Mouse (Mus musculus): ENCODE measurements around the gene Sorcs3. TPM values are rescaled to one million over a fixed set of nuclear protein-coding genes. Genes with fewer than 3 reads are reported as not detected.

Sorcs3 gene
- polyA plus RNA-seq, 1 experiment from 2014 or later: 18.3 TPM

DNA sequence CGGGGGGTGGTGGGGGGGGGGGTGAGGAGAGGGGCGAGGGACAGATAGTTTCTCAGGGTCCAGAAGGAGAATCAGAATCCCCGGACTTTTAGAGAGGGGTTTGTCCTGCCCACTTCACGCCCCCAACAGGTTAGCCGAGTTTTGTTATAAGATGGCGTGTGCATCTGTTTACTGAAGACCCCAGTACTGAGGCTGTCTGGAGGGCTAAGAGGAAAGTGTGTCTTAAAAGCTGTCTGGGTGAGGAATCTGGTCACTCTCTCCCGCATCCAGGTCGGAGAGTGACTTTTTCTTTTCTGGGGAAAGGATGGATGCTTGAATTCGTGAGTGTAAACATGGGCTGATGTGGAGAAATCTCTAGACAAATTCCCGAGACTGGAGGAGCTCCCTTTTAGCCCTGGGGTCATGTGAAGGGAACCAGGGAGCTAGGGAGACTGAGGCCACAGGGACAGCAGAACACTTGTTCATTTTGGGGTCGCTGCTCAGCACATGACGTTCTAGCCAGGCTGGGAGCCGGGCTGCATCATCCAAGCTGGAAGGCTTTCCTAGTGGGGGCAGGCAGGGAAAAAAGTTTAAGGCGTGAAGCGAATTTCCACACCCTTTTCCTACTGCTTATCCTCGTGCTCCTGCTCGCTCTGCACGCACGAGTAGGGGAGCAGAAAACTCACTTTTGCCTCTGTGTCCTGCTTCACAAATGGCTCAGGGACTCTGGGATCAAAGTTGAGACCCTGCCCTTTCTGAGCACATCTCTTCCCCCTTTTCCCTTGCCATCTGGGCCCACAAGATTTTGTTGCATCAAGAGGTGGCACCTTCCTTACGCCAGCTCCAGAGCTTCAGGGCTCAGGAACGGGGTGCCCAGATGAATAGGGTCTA lies 1.3 kb downstream of the Sorcs3 start:
- Histone ChIP-seq H3K27me3 (ENCODE audit: control insufficient read depth, insufficient read depth, low read depth, low read length) (peaks cover 7% of the 10 kb centered on the region; the same call in 1 of the 2 replicates), H3K27ac (ENCODE audit: low read length) (peak overlapping the region; percentile 79), H3K9ac (ENCODE audit: low read depth, low read length) (peak overlapping the region; percentile 80), H3K9me3 (replicated peaks; ENCODE audit: control insufficient read depth, low read length, poor library complexity, severe bottlenecking) (peaks cover 2% of the 10 kb centered on the region; the same call in 1 of the 2 replicates), H3K4me3 (ENCODE audit: low read depth, low read length) (peak overlapping the region; percentile 61), H3K36me3 (ENCODE audit: control insufficient read depth, insufficient read depth, low read length) (no peaks in the 10 kb centered on the region), H3K4me2 (ENCODE audit: low read length) (peak overlapping the region; percentile 74), H3K4me1 (ENCODE audit: control insufficient read depth, insufficient read depth, low read length) (peaks cover 30% of the 10 kb centered on the region)
- WGBS: 2% methylated on average over 21 of the region's 21 CpGs
- no peak for ATAC-seq

DNA sequence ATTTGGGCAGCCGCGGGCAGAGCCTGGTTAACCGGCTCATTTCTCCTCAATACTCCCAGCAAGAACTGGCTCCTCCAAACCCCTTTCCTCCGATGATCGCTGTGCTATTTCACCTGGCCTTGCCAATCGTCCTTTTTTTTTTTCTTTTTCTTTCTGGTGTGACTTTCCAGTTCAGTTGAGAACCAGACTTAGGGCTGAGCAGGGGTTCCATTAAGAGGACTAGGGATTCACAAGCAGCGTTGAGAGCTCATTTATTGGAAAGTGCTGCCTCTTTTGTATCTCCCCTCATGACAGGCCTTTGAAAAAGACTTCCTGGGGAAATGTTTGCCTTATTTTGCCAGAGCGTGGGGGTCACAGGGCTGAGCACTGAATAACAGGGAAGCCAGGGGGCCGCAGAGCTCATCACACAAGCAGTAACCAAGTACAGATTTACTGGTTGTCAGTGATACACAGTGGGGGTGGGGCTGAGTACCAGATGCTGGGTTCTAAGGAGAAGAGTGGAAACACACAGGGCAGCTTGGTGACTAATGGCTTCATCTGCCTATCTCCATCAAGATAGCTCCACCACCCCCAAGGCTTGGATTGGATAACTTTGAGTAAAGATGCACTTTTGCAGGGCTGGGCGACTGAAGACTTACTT lies 2.0 kb downstream of the Sorcs3 start:
- Histone ChIP-seq H3K4me1 (ENCODE audit: control insufficient read depth, insufficient read depth, low read length) (peaks cover 30% of the 10 kb centered on the region), H3K9ac (ENCODE audit: low read depth, low read length) (peak overlapping the region; percentile 80), H3K9me3 (replicated peaks; ENCODE audit: control insufficient read depth, low read length, poor library complexity, severe bottlenecking) (peaks cover 3% of the 10 kb centered on the region; the same call in 1 of the 2 replicates), H3K27me3 (ENCODE audit: control insufficient read depth, insufficient read depth, low read depth, low read length) (peaks cover 7% of the 10 kb centered on the region; the same call in 1 of the 2 replicates), H3K36me3 (ENCODE audit: control insufficient read depth, insufficient read depth, low read length) (no peaks in the 10 kb centered on the region), H3K27ac (ENCODE audit: low read length) (peak overlapping the region; percentile 79), H3K4me2 (ENCODE audit: low read length) (peak overlapping the region; percentile 74), H3K4me3 (ENCODE audit: low read depth, low read length) (peak overlapping the region; percentile 61)
- 4% methylated on average over 10 of the region's 10 CpGs for WGBS
- ATAC-seq: no peak

GRCm38 (mm10) chr19:48215379-48215778 lies 9.6 kb downstream of the Sorcs3 start:
- Histone ChIP-seq H3K4me1 (ENCODE audit: control insufficient read depth, insufficient read depth, low read length) (peaks cover 3% of the 10 kb centered on the region; the same call in 1 of the 2 replicates), H3K36me3 (ENCODE audit: control insufficient read depth, insufficient read depth, low read length) (no peaks in the 10 kb centered on the region), H3K4me2 (ENCODE audit: low read length) (no peak overlapping the region), H3K4me3 (ENCODE audit: low read depth, low read length) (no peak overlapping the region), H3K27ac (ENCODE audit: low read length) (no peak overlapping the region), H3K9ac (ENCODE audit: low read depth, low read length) (no peak overlapping the region), H3K27me3 (ENCODE audit: control insufficient read depth, insufficient read depth, low read depth, low read length) (no peaks in the 10 kb centered on the region), H3K9me3 (replicated peaks; ENCODE audit: control insufficient read depth, low read length, poor library complexity, severe bottlenecking) (peaks cover 3% of the 10 kb centered on the region; the same call in 1 of the 2 replicates)
- no peak for ATAC-seq

- Histone ChIP-seq H3K9me3 (replicated peaks; ENCODE audit: control insufficient read depth, low read length, poor library complexity, severe bottlenecking) (no peaks in the 10 kb centered on the region), H3K4me2 (ENCODE audit: low read length) (peak overlapping the region; percentile 6), H3K9ac (ENCODE audit: low read depth, low read length) (no peak overlapping the region), H3K4me1 (ENCODE audit: control insufficient read depth, insufficient read depth, low read length) (peaks cover 18% of the 10 kb centered on the region), H3K36me3 (ENCODE audit: control insufficient read depth, insufficient read depth, low read length) (no peaks in the 10 kb centered on the region), H3K4me3 (ENCODE audit: low read depth, low read length) (no peak overlapping the region), H3K27me3 (ENCODE audit: control insufficient read depth, insufficient read depth, low read depth, low read length) (no peaks in the 10 kb centered on the region), H3K27ac (ENCODE audit: low read length) (no peak overlapping the region)
- 14% methylated on average over 13 of the region's 13 CpGs for WGBS
- ATAC-seq: peak; percentile 73; the same call in 1 of the 2 replicates
Observed at GRCm38 (mm10) chr19:48237786-48238372, 32.1 kb downstream of the Sorcs3 start.

- peaks cover 18% of the 10 kb centered on the region for H3K4me1 ChIP-seq (ENCODE audit: control insufficient read depth, insufficient read depth, low read length)
- H3K27me3 ChIP-seq (ENCODE audit: control insufficient read depth, insufficient read depth, low read depth, low read length): no peaks in the 10 kb centered on the region
- H3K4me3 ChIP-seq (ENCODE audit: low read depth, low read length): no peak overlapping the region
- WGBS: 39% methylated on average over 9 of the region's 9 CpGs
- peak; percentile 66; the same call in 1 of the 2 replicates for ATAC-seq
- H3K4me2 ChIP-seq (ENCODE audit: low read length): peak overlapping the region; percentile 6
- H3K27ac ChIP-seq (ENCODE audit: low read length): no peak overlapping the region
- no peaks in the 10 kb centered on the region for H3K36me3 ChIP-seq (ENCODE audit: control insufficient read depth, insufficient read depth, low read length)
- H3K9me3 ChIP-seq (replicated peaks; ENCODE audit: control insufficient read depth, low read length, poor library complexity, severe bottlenecking): no peaks in the 10 kb centered on the region
- no peak overlapping the region for H3K9ac ChIP-seq (ENCODE audit: low read depth, low read length)
Observed at GRCm38 (mm10) chr19:48238391-48238790, 32.6 kb downstream of the Sorcs3 start.

GRCm38 (mm10) chr19:48240960-48241359 lies 35.1 kb downstream of the Sorcs3 start:
- Histone ChIP-seq H3K4me3 (ENCODE audit: low read depth, low read length) (no peak overlapping the region), H3K27me3 (ENCODE audit: control insufficient read depth, insufficient read depth, low read depth, low read length) (no peaks in the 10 kb centered on the region), H3K9me3 (replicated peaks; ENCODE audit: control insufficient read depth, low read length, poor library complexity, severe bottlenecking) (no peaks in the 10 kb centered on the region), H3K9ac (ENCODE audit: low read depth, low read length) (no peak overlapping the region), H3K36me3 (ENCODE audit: control insufficient read depth, insufficient read depth, low read length) (no peaks in the 10 kb centered on the region), H3K4me1 (ENCODE audit: control insufficient read depth, insufficient read depth, low read length) (peaks cover 18% of the 10 kb centered on the region), H3K27ac (ENCODE audit: low read length) (no peak overlapping the region), H3K4me2 (ENCODE audit: low read length) (no peak overlapping the region)
- 20% methylated on average over 2 of the region's 2 CpGs for WGBS
- ATAC-seq: no peak

DNA sequence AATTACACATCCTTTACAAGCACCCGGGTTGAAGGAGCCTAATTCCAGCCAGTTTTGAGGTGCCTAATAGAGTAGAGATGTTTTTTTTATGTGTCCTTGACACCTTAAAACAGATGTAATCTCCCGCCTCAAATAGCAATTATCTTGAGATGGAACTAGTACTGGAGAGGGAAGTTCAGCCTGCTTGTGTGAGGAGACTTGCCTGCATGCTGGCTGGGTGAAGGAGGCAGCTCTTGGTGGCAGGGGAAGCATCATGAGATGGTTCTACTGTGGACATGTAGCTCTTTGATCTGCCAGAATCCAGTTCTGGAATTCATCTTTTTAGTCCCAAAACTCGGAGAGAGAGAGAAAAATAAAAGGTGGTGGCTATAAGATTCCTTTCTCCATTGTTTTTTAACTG lies 38.2 kb downstream of the Sorcs3 start:
- no peaks in the 10 kb centered on the region for H3K36me3 ChIP-seq (ENCODE audit: control insufficient read depth, insufficient read depth, low read length)
- peaks cover 9% of the 10 kb centered on the region for H3K4me1 ChIP-seq (ENCODE audit: control insufficient read depth, insufficient read depth, low read length)
- no peak overlapping the region for H3K9ac ChIP-seq (ENCODE audit: low read depth, low read length)
- no peaks in the 10 kb centered on the region for H3K9me3 ChIP-seq (replicated peaks; ENCODE audit: control insufficient read depth, low read length, poor library complexity, severe bottlenecking)
- no peak overlapping the region for H3K4me2 ChIP-seq (ENCODE audit: low read length)
- no peak overlapping the region for H3K27ac ChIP-seq (ENCODE audit: low read length)
- ATAC-seq: no peak
- H3K4me3 ChIP-seq (ENCODE audit: low read depth, low read length): no peak overlapping the region
- WGBS: 82% methylated on average over 3 of the region's 3 CpGs
- no peaks in the 10 kb centered on the region for H3K27me3 ChIP-seq (ENCODE audit: control insufficient read depth, insufficient read depth, low read depth, low read length)

DNA sequence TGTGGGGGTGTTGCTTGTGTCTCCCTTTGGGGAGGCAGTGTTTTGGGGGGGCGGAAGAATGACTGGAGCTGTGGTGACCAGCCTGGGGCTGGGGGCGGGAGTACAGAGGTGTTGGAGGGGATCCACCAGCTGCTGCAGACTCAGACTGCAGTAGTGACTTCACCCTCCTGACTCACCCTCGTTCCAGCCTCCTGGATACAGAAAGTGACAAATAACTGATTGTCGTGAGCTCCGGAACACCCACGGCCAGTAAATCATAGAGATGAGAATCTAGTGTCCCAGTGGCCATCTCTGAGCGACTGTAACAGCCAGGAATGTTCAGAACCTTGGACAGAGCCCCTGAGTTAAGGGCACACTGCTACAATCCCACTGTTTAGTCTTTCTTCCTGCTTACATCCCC lies 53.4 kb downstream of the Sorcs3 start:
- Histone ChIP-seq H3K36me3 (ENCODE audit: control insufficient read depth, insufficient read depth, low read length) (no peaks in the 10 kb centered on the region), H3K27me3 (ENCODE audit: control insufficient read depth, insufficient read depth, low read depth, low read length) (no peaks in the 10 kb centered on the region), H3K9me3 (replicated peaks; ENCODE audit: control insufficient read depth, low read length, poor library complexity, severe bottlenecking) (no peaks in the 10 kb centered on the region), H3K4me1 (ENCODE audit: control insufficient read depth, insufficient read depth, low read length) (peaks cover 4% of the 10 kb centered on the region), H3K9ac (ENCODE audit: low read depth, low read length) (no peak overlapping the region), H3K27ac (ENCODE audit: low read length) (no peak overlapping the region), H3K4me2 (ENCODE audit: low read length) (no peak overlapping the region), H3K4me3 (ENCODE audit: low read depth, low read length) (no peak overlapping the region)
- 86% methylated on average over 7 of the region's 7 CpGs for WGBS
- no peak for ATAC-seq

Data from midbrain, embryonic 16.5 days (tissue).